Mouse (Mus musculus): ENCODE results near the gene Clec1b. TPM values are rescaled to one million over a fixed set of nuclear protein-coding genes. Genes with fewer than 3 reads are reported as not detected.

Gene Clec1b
- polyA plus RNA-seq, 1 experiment from 2014 or later, result 0.83 TPM

- no peak overlapping the region for H3K9ac ChIP-seq
- no peaks in the 10 kb centered on the region for H3K27me3 ChIP-seq
- H3K9me3 ChIP-seq, result no peaks in the 10 kb centered on the region
- ATAC-seq (ENCODE audit: insufficient number of reproducible peaks, low FRiP score, low TSS enrichment, low read depth), result peak; percentile 90
- WGBS, result 55% methylated on average over 4 of the region's 4 CpGs
- no peak overlapping the region for H3K4me2 ChIP-seq
- H3K4me3 ChIP-seq, result no peak overlapping the region
- H3K27ac ChIP-seq, result 0 out of 2 replicates have a peak overlapping the region, but pooled peaks have one; percentile 33
- peaks cover 7% of the 10 kb centered on the region for H3K4me1 ChIP-seq
- H3K36me3 ChIP-seq, result no peaks in the 10 kb centered on the region
Observed at GRCm38 (mm10) chr6:129423040-129423733, 26.1 kb downstream of the Clec1b start.

GRCm38 (mm10) chr6:129423734-129424072 lies 26.6 kb downstream of the Clec1b start:
- WGBS, result 14% methylated on average over 1 of the region's 1 CpGs
- 0 out of 2 replicates have a peak, but pooled peaks have one; percentile 25 for ATAC-seq (ENCODE audit: insufficient number of reproducible peaks, low FRiP score, low TSS enrichment, low read depth)
- no peak overlapping the region for H3K4me3 ChIP-seq
- H3K27ac ChIP-seq, result no peak overlapping the region
- H3K9me3 ChIP-seq, result no peaks in the 10 kb centered on the region
- H3K4me2 ChIP-seq, result no peak overlapping the region
- H3K36me3 ChIP-seq, result no peaks in the 10 kb centered on the region
- H3K27me3 ChIP-seq, result no peaks in the 10 kb centered on the region
- H3K4me1 ChIP-seq, result peaks cover 7% of the 10 kb centered on the region
- H3K9ac ChIP-seq, result no peak overlapping the region

DNA sequence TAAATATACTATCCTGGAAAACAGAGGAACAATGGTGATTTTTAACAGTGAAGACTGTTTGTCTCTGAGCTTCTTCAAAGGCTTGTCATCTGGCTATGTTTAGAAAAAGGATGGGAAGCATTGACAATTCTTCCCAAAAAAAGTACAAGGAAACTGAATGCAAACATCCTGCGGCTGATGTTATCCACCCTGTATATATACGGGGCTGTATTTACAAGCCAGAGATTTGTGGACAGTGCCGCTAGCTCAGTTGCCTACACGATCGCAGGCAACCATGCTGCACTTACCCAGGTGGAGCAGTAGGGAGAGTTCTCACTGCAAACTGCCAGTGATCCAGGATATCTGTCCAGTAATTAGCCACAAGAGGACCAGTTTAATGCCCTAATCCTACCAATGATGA lies 28.1 kb downstream of the Clec1b start:
- no peak overlapping the region for H3K9ac ChIP-seq
- H3K36me3 ChIP-seq, result no peaks in the 10 kb centered on the region
- no peak overlapping the region for H3K4me2 ChIP-seq
- no peak overlapping the region for H3K27ac ChIP-seq
- WGBS, result 60% methylated on average over 5 of the region's 5 CpGs
- peaks cover 7% of the 10 kb centered on the region for H3K4me1 ChIP-seq
- no peak for ATAC-seq (ENCODE audit: insufficient number of reproducible peaks, low FRiP score, low TSS enrichment, low read depth)
- no peaks in the 10 kb centered on the region for H3K27me3 ChIP-seq
- H3K9me3 ChIP-seq, result no peaks in the 10 kb centered on the region
- H3K4me3 ChIP-seq, result no peak overlapping the region

DNA sequence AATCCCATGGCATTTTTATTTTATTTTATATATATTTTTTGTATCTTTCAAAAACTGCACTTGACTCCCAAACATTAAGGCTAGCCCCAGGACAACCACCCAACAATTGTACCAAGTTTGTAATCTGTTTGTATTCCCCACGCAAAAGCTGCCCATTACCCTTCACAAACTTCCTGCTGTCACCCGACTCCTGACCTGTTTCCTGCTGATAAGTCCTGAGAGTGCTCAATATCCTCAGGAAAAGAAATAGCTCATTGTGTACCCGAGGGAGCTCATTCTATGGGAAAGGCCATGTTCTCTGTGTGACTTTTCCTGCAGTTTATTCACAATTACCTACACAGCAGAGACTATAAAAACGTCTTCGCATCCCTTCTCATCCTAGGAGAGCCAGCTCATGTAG lies 28.7 kb downstream of the Clec1b start:
- Histone ChIP-seq H3K9ac (no peak overlapping the region), H3K27me3 (no peaks in the 10 kb centered on the region), H3K9me3 (no peaks in the 10 kb centered on the region), H3K36me3 (no peaks in the 10 kb centered on the region), H3K27ac (no peak overlapping the region), H3K4me2 (no peak overlapping the region), H3K4me1 (peaks cover 7% of the 10 kb centered on the region), H3K4me3 (no peak overlapping the region)
- ATAC-seq (ENCODE audit: insufficient number of reproducible peaks, low FRiP score, low TSS enrichment, low read depth), result no peak; the same call in 1 of the 2 replicates
- WGBS, result 25% methylated on average over 5 of the region's 5 CpGs

- no peaks in the 10 kb centered on the region for H3K9me3 ChIP-seq
- H3K4me2 ChIP-seq, result no peak overlapping the region
- WGBS, result 73% methylated on average over 4 of the region's 4 CpGs
- no peak overlapping the region for H3K27ac ChIP-seq
- H3K4me1 ChIP-seq, result peaks cover 7% of the 10 kb centered on the region
- no peak overlapping the region for H3K9ac ChIP-seq
- no peaks in the 10 kb centered on the region for H3K36me3 ChIP-seq
- H3K4me3 ChIP-seq, result no peak overlapping the region
- no peaks in the 10 kb centered on the region for H3K27me3 ChIP-seq
- ATAC-seq (ENCODE audit: insufficient number of reproducible peaks, low FRiP score, low TSS enrichment, low read depth), result no peak
Observed at GRCm38 (mm10) chr6:129427281-129427680, 30.2 kb downstream of the Clec1b start.

- H3K4me3 ChIP-seq, result no peak overlapping the region
- H3K27ac ChIP-seq, result no peak overlapping the region
- WGBS, result 81% methylated on average over 5 of the region's 5 CpGs
- H3K4me2 ChIP-seq, result no peak overlapping the region
- H3K4me1 ChIP-seq, result no peaks in the 10 kb centered on the region
- no peaks in the 10 kb centered on the region for H3K9me3 ChIP-seq
- H3K27me3 ChIP-seq, result no peaks in the 10 kb centered on the region
- ATAC-seq (ENCODE audit: insufficient number of reproducible peaks, low FRiP score, low TSS enrichment, low read depth), result no peak
- H3K36me3 ChIP-seq, result no peaks in the 10 kb centered on the region
- no peak overlapping the region for H3K9ac ChIP-seq
Observed at GRCm38 (mm10) chr6:129434239-129434638, 37.1 kb downstream of the Clec1b start.

DNA sequence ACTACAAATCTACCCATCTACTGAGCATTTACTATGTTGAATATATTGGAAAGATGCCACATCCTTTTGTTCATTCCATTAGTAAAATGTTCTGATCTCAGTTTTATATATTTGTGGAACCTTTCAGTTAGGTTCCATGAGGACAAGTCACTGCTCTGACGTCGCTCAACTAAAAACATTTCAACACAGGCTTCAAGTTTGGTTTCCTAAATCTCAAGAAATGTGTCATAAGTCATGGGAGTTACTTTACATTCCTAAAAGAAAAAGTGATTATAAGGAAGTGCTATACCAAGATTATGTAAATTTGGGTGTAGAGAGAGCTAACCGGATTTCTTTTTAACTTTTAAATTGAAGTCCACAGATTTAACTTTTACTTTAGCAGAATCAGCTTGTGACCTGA lies 38.9 kb downstream of the Clec1b start:
- Histone ChIP-seq H3K4me2 (no peak overlapping the region), H3K9me3 (no peaks in the 10 kb centered on the region), H3K4me1 (no peaks in the 10 kb centered on the region), H3K27ac (no peak overlapping the region), H3K36me3 (no peaks in the 10 kb centered on the region), H3K27me3 (no peaks in the 10 kb centered on the region), H3K9ac (no peak overlapping the region), H3K4me3 (no peak overlapping the region)
- ATAC-seq (ENCODE audit: insufficient number of reproducible peaks, low FRiP score, low TSS enrichment, low read depth), result no peak
- 80% methylated on average over 3 of the region's 3 CpGs for WGBS

DNA sequence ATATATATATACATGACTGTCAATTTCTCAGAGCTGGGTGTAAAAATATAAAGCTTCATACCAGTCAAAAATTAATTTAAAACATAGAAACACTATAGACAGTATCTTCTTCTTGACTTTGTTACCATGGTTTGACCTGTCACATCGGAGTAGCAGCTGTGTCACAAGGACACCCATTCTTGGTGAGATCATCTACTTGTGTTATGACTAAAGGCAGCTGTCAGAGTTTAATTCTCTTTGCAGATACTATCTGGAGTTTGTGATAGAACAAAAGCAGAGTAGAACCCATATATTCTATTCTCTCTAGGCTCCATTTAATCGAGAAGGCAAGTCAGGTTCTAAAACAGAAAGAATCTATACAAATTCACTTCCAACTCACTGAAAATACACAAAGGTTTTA lies 40.9 kb downstream of the Clec1b start:
- no peak overlapping the region for H3K4me3 ChIP-seq
- H3K4me2 ChIP-seq, result no peak overlapping the region
- no peaks in the 10 kb centered on the region for H3K36me3 ChIP-seq
- no peak overlapping the region for H3K9ac ChIP-seq
- WGBS, result 83% methylated on average over 2 of the region's 2 CpGs
- H3K9me3 ChIP-seq, result no peaks in the 10 kb centered on the region
- ATAC-seq (ENCODE audit: insufficient number of reproducible peaks, low FRiP score, low TSS enrichment, low read depth), result no peak
- H3K4me1 ChIP-seq, result no peaks in the 10 kb centered on the region
- H3K27ac ChIP-seq, result no peak overlapping the region
- H3K27me3 ChIP-seq, result no peaks in the 10 kb centered on the region

GRCm38 (mm10) chr6:129449743-129450142 lies 52.6 kb downstream of the Clec1b start:
- Histone ChIP-seq H3K9ac (no peak overlapping the region), H3K9me3 (no peaks in the 10 kb centered on the region), H3K36me3 (no peaks in the 10 kb centered on the region), H3K27me3 (no peaks in the 10 kb centered on the region), H3K27ac (no peak overlapping the region), H3K4me3 (no peak overlapping the region), H3K4me2 (no peak overlapping the region), H3K4me1 (no peaks in the 10 kb centered on the region)
- ATAC-seq (ENCODE audit: insufficient number of reproducible peaks, low FRiP score, low TSS enrichment, low read depth), result no peak
- WGBS, result 52% methylated on average over 6 of the region's 6 CpGs

- no peak within 1 kb of the TSS for H3K4me3 ChIP-seq
- H3K4me1 ChIP-seq, result no peaks in the 10 kb centered on the region
- H3K27me3 ChIP-seq, result no peaks in the 10 kb centered on the region
- ATAC-seq (ENCODE audit: insufficient number of reproducible peaks, low FRiP score, low TSS enrichment, low read depth), result no peak
- H3K9me3 ChIP-seq, result no peaks in the 10 kb centered on the region
- H3K27ac ChIP-seq, result no peak within 1 kb of the TSS
- H3K4me2 ChIP-seq, result no peak within 1 kb of the TSS
- no peak within 1 kb of the TSS for H3K9ac ChIP-seq
- no peaks in the 10 kb centered on the region for H3K36me3 ChIP-seq
- WGBS, result 41% methylated on average over 13 of the region's 13 CpGs
Observed at GRCm38 (mm10) chr6:129451411-129452039, 54.4 kb downstream of the Clec1b start, which contains the start of gene Clec1a. Gene Clec1a (minus strand): TSS chr6:129452000.
